Mouse (Mus musculus) lung, postnatal 0 days (tissue): ENCODE measurements around the gene Zscan5b.
A peak's percentile ranks its signal among the peaks of the same experiment; 100 is the strongest.

Source experiments
- CTCF ChIP-seq: IDR thresholded peaks from 2 replicates; pipeline ENCODE4 v1.5.1; 2016; ENCODE audit warnings: antibody characterized with exemption, mild to moderate bottlenecking
- EP300 ChIP-seq: IDR thresholded peaks from 2 replicates; pipeline ENCODE4 v1.6.1; 2016; ENCODE audit warnings: antibody characterized with exemption, mild to moderate bottlenecking, control low read depth

- TF ChIP-seq EP300 (no peak), CTCF (peak; percentile 42)
Observed at GRCm38 (mm10) chr7:6195777-6196176, 26.3 kb upstream of the Zscan5b start.
